Mouse (Mus musculus) MEL (cell line): Measurements from ENCODE around the gene Agps. TPM values are rescaled to one million over a fixed set of nuclear protein-coding genes. Genes with fewer than 3 reads are reported as not detected.

Experiments used
- DNase-seq: peaks from one replicate; pipeline ENCODE4 v3.0.0; 2011; ENCODE audit warnings: low read depth, low spot score
- H3K27ac ChIP-seq: 2 replicates; pipeline ENCODE4 v1.5.1; 2012; ENCODE audit warnings: low read depth, mild to moderate bottlenecking, control low read depth, low read length, moderate library complexity; ENCODE audit not compliant: control insufficient read depth
- H3K27me3 ChIP-seq, 2 experiments: fragments of 150-350 bp in 1 of 2; sonication (generic) in 1 of 2; 2 replicates each; pipeline ENCODE4 v1.6.1; 2012; ENCODE audit warnings: low read length in 2 of 2, mild to moderate bottlenecking in 2 of 2, improper control_type of control experiment in 1 of 2, moderate library complexity in 1 of 2; ENCODE audit not compliant: insufficient read depth in 2 of 2, control insufficient read depth in 1 of 2
- H3K36me3 ChIP-seq, 2 experiments: 2 replicates each; pipeline ENCODE4 v1.6.1; 2012 to 2014; ENCODE audit warnings: low read length in 2 of 2, improper control_type of control experiment in 1 of 2, inconsistent platforms in 1 of 2, mild to moderate bottlenecking in 1 of 2; ENCODE audit not compliant: insufficient read depth in 2 of 2, control insufficient read depth in 1 of 2
- H3K4me1 ChIP-seq, 2 experiments: fragments of 150-350 bp in 1 of 2; sonication (generic) in 1 of 2; 2 replicates each; pipeline ENCODE4 v1.6.1; 2012; ENCODE audit warnings: low read length in 2 of 2, improper control_type of control experiment in 1 of 2, mild to moderate bottlenecking in 1 of 2; ENCODE audit not compliant: insufficient read depth in 2 of 2, control insufficient read depth in 1 of 2
- H3K4me3 ChIP-seq, 2 experiments: fragments of 150-350 bp in 1 of 2; sonication (generic) in 1 of 2; 2 replicates each; pipeline ENCODE4 v1.5.1; 2012; ENCODE audit warnings: low read depth in 2 of 2, low read length in 2 of 2, mild to moderate bottlenecking in 2 of 2, moderate library complexity in 2 of 2, control low read depth in 1 of 2, improper control_type of control experiment in 1 of 2; ENCODE audit not compliant: control insufficient read depth in 1 of 2, insufficient read depth in 1 of 2
- H3K79me2 ChIP-seq: 2 replicates; pipeline ENCODE4 v1.6.1; 2012; ENCODE audit warnings: mild to moderate bottlenecking, low read length, moderate library complexity; ENCODE audit not compliant: control insufficient read depth, poor library complexity, insufficient read depth
- H3K9ac ChIP-seq: 2 replicates; pipeline ENCODE4 v1.6.1; 2012; ENCODE audit warnings: low read depth, mild to moderate bottlenecking, control low read depth, low read length, moderate library complexity; ENCODE audit not compliant: control insufficient read depth, poor library complexity, severe bottlenecking
- H3K9me3 ChIP-seq: fragments of 150-350 bp; sonication (generic); replicated peaks from 2 replicates; pipeline ENCODE4 v1.6.1; 2012; ENCODE audit warnings: mild to moderate bottlenecking, low read length, improper control_type of control experiment, moderate library complexity; ENCODE audit not compliant: insufficient read depth
- CTCF ChIP-seq, 3 experiments: IDR thresholded peaks in 2 of 3; conservative IDR thresholded peaks in 1 of 3; 2 replicates each; pipeline ENCODE4 v1.5.1; 2011 to 2012; ENCODE audit warnings: low read length in 3 of 3, low read depth in 2 of 3, mild to moderate bottlenecking in 2 of 3, improper control_type of control experiment in 1 of 3, inconsistent platforms in 1 of 3, mixed read lengths in 1 of 3, moderate library complexity in 1 of 3; ENCODE audit not compliant: control insufficient read depth in 1 of 3, insufficient read depth in 1 of 3, poor library complexity in 1 of 3, severe bottlenecking in 1 of 3
- E2F4 ChIP-seq: IDR thresholded peaks from 2 replicates; pipeline ENCODE4 v1.6.1; 2011; ENCODE audit warnings: low read depth, low read length, improper control_type of control experiment, borderline replicate concordance
- EP300 ChIP-seq, 2 experiments: IDR thresholded peaks; 2 replicates each; pipeline ENCODE4 v1.6.1; 2011; ENCODE audit warnings: improper control_type of control experiment in 2 of 2, low read length in 2 of 2, low read depth in 1 of 2, mild to moderate bottlenecking in 1 of 2
- GABPA ChIP-seq: IDR thresholded peaks from 2 replicates; pipeline ENCODE4 v1.6.1; 2012; ENCODE audit warnings: low read depth, mild to moderate bottlenecking, inconsistent platforms, low read length, improper control_type of control experiment, moderate library complexity
- GATA1 ChIP-seq: IDR thresholded peaks from 2 replicates; pipeline ENCODE4 v1.6.1; 2011; ENCODE audit warnings: low read depth, low read length, improper control_type of control experiment
- HCFC1 ChIP-seq: IDR thresholded peaks from 2 replicates; pipeline ENCODE4 v1.6.1; 2012; ENCODE audit warnings: low read depth, mild to moderate bottlenecking, inconsistent platforms, low read length, improper control_type of control experiment, moderate library complexity
- MAFK ChIP-seq: IDR thresholded peaks from 2 replicates; pipeline ENCODE4 v1.6.1; 2011; ENCODE audit warnings: low read depth, mild to moderate bottlenecking, low read length, improper control_type of control experiment, borderline replicate concordance
- MEF2A ChIP-seq: IDR thresholded peaks from 2 replicates; pipeline ENCODE4 v1.6.1; 2014; ENCODE audit warnings: low read depth, mild to moderate bottlenecking, inconsistent platforms, low read length, improper control_type of control experiment; ENCODE audit not compliant: poor library complexity, insufficient replicate concordance, severe bottlenecking; ENCODE audit errors: extremely low read depth
- MYC ChIP-seq: IDR thresholded peaks from 2 replicates; pipeline ENCODE4 v1.6.1; 2011; ENCODE audit warnings: low read depth, mild to moderate bottlenecking, low read length, improper control_type of control experiment, moderate library complexity
- POLR2A ChIP-seq, 2 experiments: IDR thresholded peaks; 2 replicates each; pipeline ENCODE4 v1.6.1; 2011 to 2012; ENCODE audit warnings: low read length in 2 of 2, mild to moderate bottlenecking in 2 of 2, control low read depth in 1 of 2, improper control_type of control experiment in 1 of 2, low read depth in 1 of 2, moderate library complexity in 1 of 2; ENCODE audit not compliant: control insufficient read depth in 1 of 2, insufficient read depth in 1 of 2, poor library complexity in 1 of 2
- POLR2AphosphoS2 ChIP-seq: IDR thresholded peaks from 2 replicates; pipeline ENCODE4 v1.6.1; 2011; ENCODE audit warnings: low read length, improper control_type of control experiment
- RAD21 ChIP-seq: IDR thresholded peaks from 2 replicates; pipeline ENCODE4 v1.6.1; 2011; ENCODE audit warnings: mild to moderate bottlenecking, low read depth, low read length, improper control_type of control experiment
- SMC3 ChIP-seq: IDR thresholded peaks from 2 replicates; pipeline ENCODE4 v1.6.1; 2011; ENCODE audit warnings: low read depth, low read length, improper control_type of control experiment
- UBTF ChIP-seq: IDR thresholded peaks from 2 replicates; pipeline ENCODE4 v1.6.1; 2012; ENCODE audit warnings: low read depth, mild to moderate bottlenecking, inconsistent platforms, low read length, improper control_type of control experiment, moderate library complexity, borderline replicate concordance; ENCODE audit not compliant: insufficient read depth
- ZC3H11A ChIP-seq: IDR thresholded peaks from 2 replicates; pipeline ENCODE4 v1.6.1; 2012; ENCODE audit warnings: low read depth, mild to moderate bottlenecking, inconsistent platforms, low read length, improper control_type of control experiment
- ZNF384 ChIP-seq: IDR thresholded peaks from 2 replicates; pipeline ENCODE4 v1.6.1; 2012; ENCODE audit warnings: low read depth, mild to moderate bottlenecking, inconsistent platforms, low read length, improper control_type of control experiment
- polyA plus RNA-seq, 2 experiments: library from polyadenylated mRNA; stranded (reverse) in 1 of 2; unstranded in 1 of 2; fragments of >175 nt in 1 of 2; fragments of >200 nt in 1 of 2; gene quantifications; 2 replicates each; pipeline versions ENCODE4 v1.2.1 to v1.2.4; 2012; ENCODE audit warnings: low replicate concordance in 2 of 2, low read depth in 1 of 2; ENCODE audit not compliant: insufficient read length in 2 of 2, insufficient read depth in 1 of 2, missing spikeins in 1 of 2
- total RNA-seq: library from RNA; depleted of rRNA; stranded (reverse); fragments of 300-350 nt; gene quantifications from 2 replicates; pipeline ENCODE4 v1.2.3, GENCODE M21; 2012

Agps gene
- total and polyA plus RNA-seq, 3 experiments = 32.3 to 47.8 TPM; not detected in 1

DNA sequence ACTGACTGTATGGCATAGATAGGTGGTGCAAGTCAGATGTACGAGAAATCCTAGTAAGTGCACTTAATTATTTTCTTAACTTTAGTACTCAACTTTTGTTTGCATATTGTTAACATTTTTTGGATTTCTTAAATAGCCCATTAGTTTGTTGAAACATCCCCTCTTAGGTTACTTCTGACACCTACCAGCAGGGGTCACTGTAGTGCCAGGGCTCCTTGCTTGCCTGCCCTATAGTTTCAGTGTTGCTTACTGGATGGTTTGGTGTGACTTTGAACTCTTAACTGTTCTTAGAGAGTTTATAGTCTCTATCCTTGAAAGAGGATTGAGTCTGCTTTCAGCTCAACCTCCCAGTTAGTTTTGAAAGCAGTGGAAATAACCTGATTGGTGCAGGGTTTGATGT is 51.6 kb downstream of the Agps start:
- Histone ChIP-seq H3K9me3 (no peaks in the 10 kb centered on the region), H3K27me3 (no peaks in the 10 kb centered on the region)

DNA sequence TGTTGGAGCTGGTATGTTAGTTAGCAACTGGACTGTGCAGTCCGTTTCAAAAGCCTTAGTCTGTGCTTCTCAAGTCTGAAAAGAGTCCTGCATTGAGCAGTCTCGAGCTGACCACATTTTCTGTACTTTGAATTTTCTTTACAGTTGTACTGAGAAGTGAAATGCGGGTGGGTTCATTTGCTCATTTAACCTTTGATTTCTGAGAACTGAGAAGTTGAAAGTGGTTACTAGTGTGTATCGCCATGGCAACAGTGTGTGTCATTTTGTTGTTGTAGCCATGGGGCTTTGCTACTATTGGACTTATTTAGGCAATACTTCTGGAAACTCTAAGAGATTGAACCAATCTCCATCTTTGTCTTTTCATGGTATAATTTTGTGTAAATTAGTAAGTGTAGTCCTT is 60.0 kb downstream of the Agps start:
- Histone ChIP-seq H3K9ac (no peak overlapping the region), H3K79me2 (no peaks in the 10 kb centered on the region), H3K27ac (no peak overlapping the region), H3K36me3 (peaks cover 2 to 7% of the 10 kb centered on the region in 2 experiments; a peak in 3 of 4 replicates), H3K4me3 (no peak overlapping the region), H3K9me3 (no peaks in the 10 kb centered on the region), H3K4me1 (no peaks in the 10 kb centered on the region), H3K27me3 (no peaks in the 10 kb centered on the region)
- DNase-seq = peak; percentile 11
- no peak for TF ChIP-seq ZNF384

More for the DNA sequence above, 51.6 kb downstream of the Agps start:
- Histone ChIP-seq H3K4me1 (no peaks in the 10 kb centered on the region), H3K36me3 (peaks cover 0 to 6% of the 10 kb centered on the region in 2 experiments; a peak in 2 of 4 replicates), H3K9ac (no peak overlapping the region), H3K4me3 (no peak overlapping the region), H3K79me2 (no peaks in the 10 kb centered on the region), H3K27ac (no peak overlapping the region)
- TF ChIP-seq SMC3 (peak; percentile 48), RAD21 (peak; percentile 37), CTCF (IDR thresholded peaks at IDR 0.05 in 2 of 3, conservative IDR thresholded peaks at IDR 0.05 in 1 of 3; ENCODE audit: control insufficient read depth in 1 of 3, insufficient read depth in 1 of 3, low read depth in 2 of 3, low read length in 3 of 3, poor library complexity in 1 of 3, severe bottlenecking in 1 of 3) (peak; percentile 75 to 93 (median 80)), ZC3H11A (no peak)
- peak; percentile 78 for DNase-seq

DNA sequence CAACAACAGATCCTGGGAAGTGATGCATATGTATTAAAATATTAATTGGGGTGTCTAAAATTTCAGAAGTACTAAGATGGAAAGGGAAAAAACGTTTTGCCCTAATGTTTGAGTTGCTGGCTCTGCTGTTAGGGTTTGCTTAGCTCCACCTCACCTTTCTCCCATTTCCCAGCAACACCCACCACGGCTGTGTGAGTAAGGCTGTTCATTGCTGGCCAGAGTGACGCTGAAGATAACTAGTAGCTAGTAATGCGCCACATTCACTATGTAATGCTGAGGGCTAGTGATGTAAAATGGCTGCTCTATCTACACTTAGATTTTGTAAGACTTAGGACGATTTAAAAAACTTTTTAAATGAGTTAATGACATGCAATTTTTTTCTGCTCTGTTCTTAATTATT is 63.7 kb downstream of the Agps start:
- H3K79me2 ChIP-seq = no peaks in the 10 kb centered on the region
- H3K27me3 ChIP-seq = no peaks in the 10 kb centered on the region
- no peak overlapping the region for H3K9ac ChIP-seq
- no peaks in the 10 kb centered on the region for H3K9me3 ChIP-seq
- H3K4me1 ChIP-seq = no peaks in the 10 kb centered on the region
- no peak for TF ChIP-seq HCFC1
- no peak for TF ChIP-seq POLR2AphosphoS2
- no peak for TF ChIP-seq POLR2A (IDR thresholded peaks at IDR 0.05; ENCODE audit: control insufficient read depth in 1 of 2, insufficient read depth in 1 of 2, low read depth in 1 of 2, low read length in 2 of 2, poor library complexity in 1 of 2)
- TF ChIP-seq EP300 (IDR thresholded peaks at IDR 0.05; ENCODE audit: low read depth in 1 of 2, low read length in 2 of 2) = no peak
- no peak for TF ChIP-seq E2F4
- TF ChIP-seq MAFK = no peak
- no peak for TF ChIP-seq MEF2A
- no peak for TF ChIP-seq GABPA
- TF ChIP-seq GATA1 = no peak
- no peak for TF ChIP-seq MYC
- no peak for TF ChIP-seq UBTF
- H3K36me3 ChIP-seq = peaks cover 2 to 4% of the 10 kb centered on the region in 2 experiments; a peak in 3 of 4 replicates
- no peak overlapping the region for H3K27ac ChIP-seq
- no peak overlapping the region for H3K4me3 ChIP-seq
- DNase-seq = no peak
